Mouse (Mus musculus): ENCODE data around the gene Ppard. TPM values are rescaled to one million over a fixed set of nuclear protein-coding genes. Genes with fewer than 3 reads are reported as not detected.
A peak's percentile ranks its signal among the peaks of the same experiment; 100 is the strongest.
"Not testable (repeated sequence)": the region's sequence is repeated elsewhere in the genome, so short reads cannot be mapped to it uniquely, and the experiment has no call there.

The Ppard gene
- polyA plus RNA-seq, 1 experiment from 2014 or later = 1.9 TPM

- Histone ChIP-seq H3K27ac (replicated peaks; ENCODE audit: low read depth, low read length) (peak overlapping the region; percentile 74; the same call in 1 of the 2 replicates), H3K4me2 (ENCODE audit: low read depth, low read length) (peak overlapping the region; percentile 77), H3K27me3 (ENCODE audit: control insufficient read depth, insufficient read depth, low read length) (no peaks in the 10 kb centered on the region), H3K9me3 (replicated peaks; ENCODE audit: control insufficient read depth, low read length) (no peaks in the 10 kb centered on the region), H3K4me3 (ENCODE audit: low read depth, low read length) (peak overlapping the region; percentile 76), H3K9ac (replicated peaks; ENCODE audit: low read length) (peak overlapping the region; percentile 85), H3K36me3 (replicated peaks; ENCODE audit: control insufficient read depth, insufficient read depth, low read depth, low read length) (no peaks in the 10 kb centered on the region; the same call in 1 of the 2 replicates), H3K4me1 (ENCODE audit: control insufficient read depth, insufficient read depth, low read length) (peaks cover 2% of the 10 kb centered on the region)
- WGBS = 2% methylated on average over 11 of the region's 11 CpGs
- DNase-seq (ENCODE audit: low spot score) (peak; percentile 48), ATAC-seq (replicated peaks; ENCODE audit: insufficient number of reproducible peaks, low FRiP score, low TSS enrichment, low read depth) (peak; percentile 18; the same call in 1 of the 2 replicates)
Measured at GRCm38 (mm10) chr17:28313880-28314225, 81.4 kb downstream of the Ppard start.

GRCm38 (mm10) chr17:28315611-28316160 is 83.2 kb downstream of the Ppard start:
- H3K4me3 ChIP-seq (ENCODE audit: low read depth, low read length) = no peak overlapping the region

GRCm38 (mm10) chr17:28316476-28316875 is 84.0 kb downstream of the Ppard start:
- Histone ChIP-seq H3K9ac (replicated peaks; ENCODE audit: low read length) (peak overlapping the region; percentile 9; the same call in 1 of the 2 replicates), H3K4me2 (ENCODE audit: low read depth, low read length) (no peak overlapping the region), H3K27ac (replicated peaks; ENCODE audit: low read depth, low read length) (no peak overlapping the region), H3K9me3 (replicated peaks; ENCODE audit: control insufficient read depth, low read length) (no peaks in the 10 kb centered on the region), H3K27me3 (ENCODE audit: control insufficient read depth, insufficient read depth, low read length) (no peaks in the 10 kb centered on the region), H3K4me1 (ENCODE audit: control insufficient read depth, insufficient read depth, low read length) (peaks cover 2% of the 10 kb centered on the region), H3K36me3 (replicated peaks; ENCODE audit: control insufficient read depth, insufficient read depth, low read depth, low read length) (no peaks in the 10 kb centered on the region; the same call in 1 of the 2 replicates), H3K4me3 (ENCODE audit: low read depth, low read length) (no peak overlapping the region)
- DNase-seq (ENCODE audit: low spot score) = no peak
- ATAC-seq (replicated peaks; ENCODE audit: insufficient number of reproducible peaks, low FRiP score, low TSS enrichment, low read depth) = no peak
- WGBS = 85% methylated on average over 9 of the region's 9 CpGs

More at GRCm38 (mm10) chr17:28315611-28316160, 83.2 kb downstream of the Ppard start:
- Histone ChIP-seq H3K4me2 (ENCODE audit: low read depth, low read length) (no peak overlapping the region), H3K4me1 (ENCODE audit: control insufficient read depth, insufficient read depth, low read length) (peaks cover 2% of the 10 kb centered on the region), H3K27me3 (ENCODE audit: control insufficient read depth, insufficient read depth, low read length) (no peaks in the 10 kb centered on the region), H3K9me3 (replicated peaks; ENCODE audit: control insufficient read depth, low read length) (no peaks in the 10 kb centered on the region), H3K36me3 (replicated peaks; ENCODE audit: control insufficient read depth, insufficient read depth, low read depth, low read length) (no peaks in the 10 kb centered on the region; the same call in 1 of the 2 replicates), H3K9ac (replicated peaks; ENCODE audit: low read length) (no peak overlapping the region; the same call in 1 of the 2 replicates), H3K27ac (replicated peaks; ENCODE audit: low read depth, low read length) (no peak overlapping the region)
- ATAC-seq (replicated peaks; ENCODE audit: insufficient number of reproducible peaks, low FRiP score, low TSS enrichment, low read depth) = no peak
- no peak for DNase-seq (ENCODE audit: low spot score)
- 63% methylated on average over 20 of the region's 20 CpGs for WGBS

GRCm38 (mm10) chr17:28317091-28317490 is 84.6 kb downstream of the Ppard start:
- WGBS = 60% methylated on average over 8 of the region's 8 CpGs
- no peaks in the 10 kb centered on the region for H3K27me3 ChIP-seq (ENCODE audit: control insufficient read depth, insufficient read depth, low read length)
- no peaks in the 10 kb centered on the region; the same call in 1 of the 2 replicates for H3K36me3 ChIP-seq (replicated peaks; ENCODE audit: control insufficient read depth, insufficient read depth, low read depth, low read length)
- no peak overlapping the region for H3K27ac ChIP-seq (replicated peaks; ENCODE audit: low read depth, low read length)
- DNase-seq (ENCODE audit: low spot score) = no peak
- no peak overlapping the region for H3K4me2 ChIP-seq (ENCODE audit: low read depth, low read length)
- no peak overlapping the region for H3K4me3 ChIP-seq (ENCODE audit: low read depth, low read length)
- peaks cover 2% of the 10 kb centered on the region for H3K4me1 ChIP-seq (ENCODE audit: control insufficient read depth, insufficient read depth, low read length)
- no peak overlapping the region for H3K9ac ChIP-seq (replicated peaks; ENCODE audit: low read length)
- H3K9me3 ChIP-seq (replicated peaks; ENCODE audit: control insufficient read depth, low read length) = no peaks in the 10 kb centered on the region
- no peak for ATAC-seq (replicated peaks; ENCODE audit: insufficient number of reproducible peaks, low FRiP score, low TSS enrichment, low read depth)

GRCm38 (mm10) chr17:28317725-28318124 is 85.2 kb downstream of the Ppard start:
- DNase-seq (ENCODE audit: low spot score) (no peak), ATAC-seq (replicated peaks; ENCODE audit: insufficient number of reproducible peaks, low FRiP score, low TSS enrichment, low read depth) (no peak)
- no peak overlapping the region for H3K4me3 ChIP-seq (ENCODE audit: low read depth, low read length)
- H3K27me3 ChIP-seq (ENCODE audit: control insufficient read depth, insufficient read depth, low read length) = no peaks in the 10 kb centered on the region
- no peak overlapping the region for H3K4me2 ChIP-seq (ENCODE audit: low read depth, low read length)
- H3K9me3 ChIP-seq (replicated peaks; ENCODE audit: control insufficient read depth, low read length) = no peaks in the 10 kb centered on the region
- 77% methylated on average over 9 of the region's 9 CpGs for WGBS
- H3K27ac ChIP-seq (replicated peaks; ENCODE audit: low read depth, low read length) = no peak overlapping the region
- no peak overlapping the region for H3K9ac ChIP-seq (replicated peaks; ENCODE audit: low read length)
- H3K36me3 ChIP-seq (replicated peaks; ENCODE audit: control insufficient read depth, insufficient read depth, low read depth, low read length) = no peaks in the 10 kb centered on the region; the same call in 1 of the 2 replicates
- H3K4me1 ChIP-seq (ENCODE audit: control insufficient read depth, insufficient read depth, low read length) = peaks cover 2% of the 10 kb centered on the region

- Histone ChIP-seq H3K27ac (replicated peaks; ENCODE audit: low read depth, low read length) (no peak overlapping the region), H3K4me3 (ENCODE audit: low read depth, low read length) (no peak overlapping the region), H3K4me1 (ENCODE audit: control insufficient read depth, insufficient read depth, low read length) (no peaks in the 10 kb centered on the region), H3K4me2 (ENCODE audit: low read depth, low read length) (no peak overlapping the region), H3K9ac (replicated peaks; ENCODE audit: low read length) (no peak overlapping the region), H3K36me3 (replicated peaks; ENCODE audit: control insufficient read depth, insufficient read depth, low read depth, low read length) (no peaks in the 10 kb centered on the region; the same call in 1 of the 2 replicates), H3K9me3 (replicated peaks; ENCODE audit: control insufficient read depth, low read length) (no peaks in the 10 kb centered on the region), H3K27me3 (ENCODE audit: control insufficient read depth, insufficient read depth, low read length) (no peaks in the 10 kb centered on the region)
- 96% methylated on average over 4 of the region's 4 CpGs for WGBS
- no peak for ATAC-seq (replicated peaks; ENCODE audit: insufficient number of reproducible peaks, low FRiP score, low TSS enrichment, low read depth)
- no peak for DNase-seq (ENCODE audit: low spot score)
Measured at GRCm38 (mm10) chr17:28321700-28322099, 89.2 kb downstream of the Ppard start.

- no peak for ATAC-seq (replicated peaks; ENCODE audit: insufficient number of reproducible peaks, low FRiP score, low TSS enrichment, low read depth)
- no peak overlapping the region for H3K9ac ChIP-seq (replicated peaks; ENCODE audit: low read length)
- peaks cover 5% of the 10 kb centered on the region for H3K4me1 ChIP-seq (ENCODE audit: control insufficient read depth, insufficient read depth, low read length)
- no peak overlapping the region for H3K4me2 ChIP-seq (ENCODE audit: low read depth, low read length)
- DNase-seq (ENCODE audit: low spot score) = no peak
- H3K27me3 ChIP-seq (ENCODE audit: control insufficient read depth, insufficient read depth, low read length) = no peaks in the 10 kb centered on the region
- H3K27ac ChIP-seq (replicated peaks; ENCODE audit: low read depth, low read length) = no peak overlapping the region
- H3K36me3 ChIP-seq (replicated peaks; ENCODE audit: control insufficient read depth, insufficient read depth, low read depth, low read length) = no peaks in the 10 kb centered on the region
- WGBS = 77% methylated on average over 8 of the region's 8 CpGs
- H3K9me3 ChIP-seq (replicated peaks; ENCODE audit: control insufficient read depth, low read length) = no peaks in the 10 kb centered on the region
- H3K4me3 ChIP-seq (ENCODE audit: low read depth, low read length) = no peak overlapping the region
Measured at GRCm38 (mm10) chr17:28323786-28324185, 91.3 kb downstream of the Ppard start.

- ATAC-seq (replicated peaks; ENCODE audit: insufficient number of reproducible peaks, low FRiP score, low TSS enrichment, low read depth); DNase-seq (ENCODE audit: low spot score); H3K9me3 ChIP-seq (replicated peaks; ENCODE audit: control insufficient read depth, low read length); H3K27ac ChIP-seq (replicated peaks; ENCODE audit: low read depth, low read length); H3K4me2 ChIP-seq (ENCODE audit: low read depth, low read length); H3K4me3 ChIP-seq (ENCODE audit: low read depth, low read length); H3K36me3 ChIP-seq (replicated peaks; ENCODE audit: control insufficient read depth, insufficient read depth, low read depth, low read length); H3K27me3 ChIP-seq (ENCODE audit: control insufficient read depth, insufficient read depth, low read length); H3K9ac ChIP-seq (replicated peaks; ENCODE audit: low read length); H3K4me1 ChIP-seq (ENCODE audit: control insufficient read depth, insufficient read depth, low read length): not testable (repeated sequence)
- 93% methylated on average over 7 of the region's 7 CpGs for WGBS
Measured at GRCm38 (mm10) chr17:28324416-28324815, 91.9 kb downstream of the Ppard start.

All from embryonic facial prominence, embryonic 11.5 days (tissue).